Mouse (Mus musculus) spleen, adult 2 months (tissue): ENCODE data around the gene Psors1c2.

ENCODE experiments used
- CTCF ChIP-seq: fragments of 200-500 bp; IDR thresholded peaks from 2 replicates; pipeline ENCODE4 v1.5.1; 2011; ENCODE audit warnings: mild to moderate bottlenecking, inconsistent platforms; ENCODE audit not compliant: insufficient read depth, insufficient read length, insufficient replicate concordance; ENCODE audit errors: extremely low read depth
- POLR2A ChIP-seq: fragments of 200-500 bp; IDR thresholded peaks from 2 replicates; pipeline ENCODE4 v1.6.1; 2011; ENCODE audit warnings: low read depth, low read length, inconsistent platforms

DNA sequence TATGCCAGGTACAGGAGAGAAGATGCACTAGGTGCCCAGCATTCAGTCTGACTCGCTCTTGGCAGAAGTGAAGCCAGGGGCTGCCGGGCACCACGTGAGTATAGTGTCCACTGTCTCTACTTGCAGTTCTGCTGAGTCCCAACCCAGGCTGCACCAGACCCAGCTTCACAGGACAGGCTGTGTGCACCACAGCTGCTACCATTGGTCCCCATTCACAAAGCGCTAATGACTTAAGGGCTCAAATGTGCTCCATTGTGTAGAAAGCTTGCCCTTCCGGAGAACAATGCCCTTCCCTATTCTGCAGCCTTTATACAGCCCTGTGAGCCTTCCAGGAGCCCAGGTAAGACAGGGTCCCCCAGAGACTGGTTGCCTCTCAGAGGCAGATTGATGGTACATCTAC is 42.7 kb upstream of the Psors1c2 start:
- TF ChIP-seq CTCF (no peak), POLR2A (no peak)
